Mouse (Mus musculus) erythroblast, adult 5-6 weeks (primary cell): ENCODE data around the gene Retreg2. TPM values are rescaled to one million over a fixed set of nuclear protein-coding genes. Genes with fewer than 3 reads are reported as not detected.

Source experiments
- ATAC-seq: replicated peaks from 2 replicates; pipeline ENCODE4 v1.8.0; 2016; ENCODE audit warnings: moderate number of reproducible peaks, mild to moderate bottlenecking, moderate TSS enrichment, inconsistent platforms; ENCODE audit not compliant: poor library complexity, low FRiP score, severe bottlenecking
- total RNA-seq, 2 experiments: library from RNA; stranded (forward) in 1 of 2; stranded (reverse) in 1 of 2; fragments of 150-400 nt in 1 of 2; fragments of 200-764, 138-1000 nt in 1 of 2; gene quantifications; 2 replicates each; pipeline versions ENCODE4 v1.2.3 to v1.2.4; 2015 to 2017; ENCODE audit warnings: low replicate concordance in 2 of 2

Gene Retreg2
- total RNA-seq (2015; ENCODE audit: low replicate concordance) (30.7 and 38.0 TPM in 2 replicates), total RNA-seq (2017; ENCODE audit: low replicate concordance) (45.0 and 54.0 TPM in 2 replicates)

- peak; percentile 71 for ATAC-seq
Measured at GRCm38 (mm10) chr1:75142301-75143261, at the start of gene Retreg2, which contains the start of gene Cnppd1. Gene Retreg2, plus strand, starts transcription at chr1:75142778. Gene Cnppd1, minus strand, starts transcription at chr1:75142711.

- no peak for ATAC-seq
Measured at GRCm38 (mm10) chr1:75122211-75122610, 20.4 kb upstream of the Retreg2 start.

GRCm38 (mm10) chr1:75124346-75125321, 17.9 kb upstream of the Retreg2 start, which contains the start of gene Nhej1:
Gene Nhej1, minus strand, starts transcription at chr1:75125200.
- ATAC-seq = peak; percentile 90

- peak; percentile 8 for ATAC-seq
Measured at GRCm38 (mm10) chr1:75125418-75125817, 17.2 kb upstream of the Retreg2 start.

- ATAC-seq = no peak
Measured at GRCm38 (mm10) chr1:75128641-75129040, 13.9 kb upstream of the Retreg2 start.

DNA sequence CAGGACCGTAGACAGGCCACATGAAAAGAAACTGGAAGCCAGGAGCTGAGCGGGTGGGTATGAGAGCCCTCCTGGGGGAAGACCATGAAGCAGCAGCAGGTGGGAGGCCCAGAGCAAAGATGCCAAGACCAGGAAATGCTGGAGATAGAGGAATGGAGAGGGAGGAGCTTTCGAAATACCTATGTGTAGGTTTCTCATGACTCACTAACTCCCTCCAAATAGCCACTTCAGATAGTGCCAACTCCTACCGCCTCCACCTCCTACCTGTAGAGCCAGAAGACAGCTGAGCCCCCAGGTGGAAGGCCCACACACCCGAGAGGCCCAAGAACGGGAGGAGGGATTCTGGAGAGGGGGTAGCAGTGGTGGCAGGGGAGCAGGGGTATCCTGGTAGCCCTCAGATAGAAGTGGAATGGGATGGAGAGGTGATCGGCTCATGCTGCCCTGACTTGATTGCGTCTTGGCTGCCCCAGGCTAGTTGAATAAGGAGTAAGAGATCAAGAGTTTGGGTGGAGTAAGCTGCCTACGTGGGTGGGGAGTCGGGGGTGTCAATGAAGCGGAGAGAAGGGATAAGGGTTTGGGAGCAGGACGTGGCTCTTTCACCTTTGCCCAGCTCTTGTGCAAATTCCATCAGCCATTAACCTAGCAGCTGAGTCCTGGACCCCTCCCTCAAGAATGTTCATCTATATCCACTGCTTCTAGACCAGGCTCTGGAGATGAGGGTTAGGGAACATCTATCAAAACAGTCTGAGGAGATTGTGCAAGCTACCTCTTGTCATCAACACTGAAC, 9.0 kb upstream of the Retreg2 start, which contains the start of gene Slc23a3:
Gene Slc23a3, minus strand, starts transcription at position 470 of the 787 bp plus-strand sequence.
- no peak for ATAC-seq

GRCm38 (mm10) chr1:75136293-75136692, 6.3 kb upstream of the Retreg2 start:
- ATAC-seq = peak; percentile 28; the same call in 1 of the 2 replicates

DNA sequence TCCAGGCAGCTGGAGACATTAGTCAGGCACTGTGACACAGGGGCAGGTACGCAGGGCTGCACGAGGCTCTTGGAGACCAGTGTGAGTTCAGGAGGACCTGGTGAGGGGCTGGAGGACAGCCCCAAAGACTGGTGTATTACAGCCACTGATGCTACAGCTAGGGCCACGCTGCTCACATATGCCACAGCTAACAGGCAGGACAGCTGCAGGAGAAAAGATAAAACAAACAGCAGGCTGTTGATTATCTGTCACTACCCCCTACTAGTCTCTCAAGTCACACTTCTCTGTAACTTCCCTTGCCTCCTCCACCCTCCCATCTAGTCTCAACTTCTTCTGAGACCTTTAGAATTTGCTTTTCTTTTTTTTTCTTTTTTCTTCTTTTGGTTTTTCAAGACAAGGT, 5.8 kb upstream of the Retreg2 start:
- ATAC-seq = peak; percentile 82

DNA sequence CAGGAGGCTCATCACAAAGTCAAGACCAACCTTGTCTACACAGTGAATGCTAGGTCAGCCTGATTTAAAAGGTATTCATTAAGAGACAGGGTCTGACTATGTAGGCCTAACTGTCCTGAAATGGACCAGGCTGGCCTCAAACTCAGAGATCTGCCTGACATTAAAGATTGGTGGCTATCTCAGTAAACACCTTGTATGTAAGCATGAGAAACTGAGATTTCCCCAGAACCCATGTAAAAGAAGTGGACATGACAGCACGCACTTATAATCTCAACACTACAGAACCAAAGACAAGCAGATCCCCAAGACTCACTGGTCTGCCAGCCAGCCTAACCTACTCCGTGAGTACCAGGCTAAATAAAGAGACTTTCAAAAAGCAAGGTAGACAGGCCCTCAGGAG, 4.1 kb upstream of the Retreg2 start:
- no peak for ATAC-seq

- no peak for ATAC-seq
Measured at GRCm38 (mm10) chr1:75140601-75141190, 1.9 kb upstream of the Retreg2 start.

DNA sequence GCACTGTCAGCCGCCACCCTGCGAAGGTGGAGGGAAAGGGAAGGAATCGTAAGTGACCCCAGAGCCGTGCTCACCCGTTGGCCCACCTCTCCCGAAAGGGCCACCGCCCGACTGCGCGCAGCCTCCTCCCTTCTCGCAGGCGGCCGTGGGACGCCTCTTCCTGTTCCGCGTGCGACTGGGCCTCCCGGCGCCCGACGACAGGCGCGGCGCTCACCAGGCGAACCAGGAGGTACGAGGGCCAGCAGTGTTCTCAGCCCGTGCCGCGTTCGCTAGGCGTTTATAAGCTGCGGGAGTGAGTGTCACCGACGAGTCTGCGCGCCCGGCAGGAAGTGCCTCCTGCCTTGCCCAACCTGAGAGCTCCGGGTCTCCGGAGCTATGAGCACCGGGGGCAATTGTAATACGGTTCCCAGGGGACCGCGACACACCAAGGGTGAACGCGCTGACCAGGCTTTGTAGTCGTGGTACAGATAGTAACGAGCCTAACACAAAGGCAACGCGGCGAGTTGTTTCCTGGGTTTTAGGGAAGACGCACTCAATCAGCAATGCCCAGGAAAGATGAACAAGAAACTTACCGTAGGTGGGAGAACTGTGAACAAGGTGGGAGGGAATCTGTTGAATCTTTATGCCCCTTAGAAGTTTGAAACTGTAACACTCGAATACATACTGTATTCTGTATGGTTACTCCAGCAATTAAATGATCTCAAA, 940 bp upstream of the Retreg2 start:
- peak; percentile 54 for ATAC-seq

DNA sequence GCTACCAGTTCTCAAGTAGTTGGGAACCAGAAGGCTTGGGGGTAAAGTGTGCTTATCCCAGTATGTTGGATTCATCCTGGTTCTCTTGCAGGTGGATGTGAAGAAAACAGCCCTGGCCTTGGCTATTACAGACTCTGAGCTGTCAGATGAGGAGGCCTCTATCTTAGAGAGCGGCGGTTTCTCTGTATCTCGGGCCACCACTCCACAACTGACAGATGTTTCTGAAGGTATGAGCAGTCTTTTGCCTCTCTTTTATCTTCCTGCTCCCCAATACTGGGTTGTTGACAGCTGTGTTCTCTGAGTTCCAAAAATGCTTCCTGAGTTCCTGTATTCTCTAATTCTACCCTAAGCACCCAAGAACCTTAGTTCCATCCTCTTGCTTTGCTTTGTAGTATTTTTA, 3.0 kb downstream of the Retreg2 start:
- ATAC-seq = 0 out of 2 replicates have a peak, but pooled peaks have one; percentile 11

DNA sequence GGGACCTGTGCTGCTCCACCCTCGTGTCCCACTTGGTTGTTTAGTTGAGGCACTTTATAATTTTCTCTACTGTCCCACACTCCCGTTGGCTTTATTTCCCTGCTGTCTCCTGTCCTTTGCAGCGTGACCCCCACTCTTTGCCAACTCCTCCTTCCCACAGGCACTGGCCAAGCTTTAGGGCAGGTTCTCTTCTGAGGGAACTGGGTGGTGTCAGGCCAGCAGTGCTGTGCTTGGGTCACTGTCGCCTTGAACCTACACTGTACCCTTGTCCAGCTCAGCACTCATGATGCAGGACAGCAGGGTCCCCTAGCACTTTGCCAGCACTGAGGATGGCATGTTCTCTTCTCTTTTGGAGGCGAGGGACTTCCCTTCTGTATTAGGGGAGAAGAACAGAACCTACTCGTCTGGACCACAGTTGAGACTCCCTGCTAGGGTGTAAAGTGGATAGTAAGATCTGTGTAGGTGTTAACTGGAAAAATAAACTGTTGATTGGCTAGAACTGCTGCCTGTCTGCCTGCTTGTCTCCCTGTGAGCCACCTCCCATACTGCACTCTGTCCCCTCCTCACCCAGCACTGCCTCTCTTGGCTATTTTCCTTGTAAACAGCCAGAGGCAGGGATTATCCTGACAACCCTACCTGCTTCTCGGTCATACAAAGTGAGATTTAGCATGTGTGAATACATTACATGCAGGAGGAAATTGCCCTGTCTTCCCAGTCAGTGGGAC, 5.0 kb downstream of the Retreg2 start:
- no peak for ATAC-seq

GRCm38 (mm10) chr1:75148727-75149126, 6.1 kb downstream of the Retreg2 start:
- ATAC-seq = no peak

- no peak for ATAC-seq
Measured at GRCm38 (mm10) chr1:75155837-75156236, 13.3 kb downstream of the Retreg2 start.

DNA sequence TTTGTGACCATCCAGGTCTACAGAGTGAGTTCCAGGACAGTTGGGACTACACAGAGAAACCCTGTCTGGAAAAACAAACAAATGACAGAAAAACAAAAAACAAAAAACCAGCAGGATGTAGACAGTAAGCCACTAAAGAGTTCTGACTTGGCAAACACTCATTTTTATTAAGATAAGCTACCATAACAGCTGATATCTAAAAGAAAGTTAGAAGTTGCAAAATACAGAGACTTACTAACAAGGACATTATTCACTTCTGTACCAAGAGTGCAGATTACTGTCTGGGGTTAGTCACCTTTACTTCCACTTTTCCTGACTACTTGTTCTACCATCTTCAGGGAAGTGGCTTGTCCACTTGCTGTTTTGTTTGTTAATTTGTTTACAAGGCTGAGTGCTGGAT, 16.4 kb downstream of the Retreg2 start:
- peak; percentile 36 for ATAC-seq

- peak; percentile 83 for ATAC-seq
Measured at GRCm38 (mm10) chr1:75159540-75160255, 17.1 kb downstream of the Retreg2 start.
